Mouse (Mus musculus) liver, adult 2 months (tissue): ENCODE results near the gene Ppp2r2d.

ENCODE experiments used
- CTCF ChIP-seq: fragments of 200-500 bp; IDR thresholded peaks from 2 replicates; pipeline ENCODE4 v1.5.1; 2011; ENCODE audit warnings: low read depth, low read length, control low read depth
- POLR2A ChIP-seq: fragments of 200-500 bp; IDR thresholded peaks from 2 replicates; pipeline ENCODE4 v1.6.1; 2011; ENCODE audit warnings: low read length, control low read depth; ENCODE audit not compliant: insufficient read depth; ENCODE audit errors: extremely low read depth

- TF ChIP-seq CTCF (no peak), POLR2A (peak; percentile 39; the same call in 1 of the 2 replicates)
Measured at GRCm38 (mm10) chr7:138907043-138907442, 61.2 kb downstream of the Ppp2r2d start.
